Mouse (Mus musculus): ENCODE measurements around the gene Opn1sw.

The Opn1sw gene

DNA sequence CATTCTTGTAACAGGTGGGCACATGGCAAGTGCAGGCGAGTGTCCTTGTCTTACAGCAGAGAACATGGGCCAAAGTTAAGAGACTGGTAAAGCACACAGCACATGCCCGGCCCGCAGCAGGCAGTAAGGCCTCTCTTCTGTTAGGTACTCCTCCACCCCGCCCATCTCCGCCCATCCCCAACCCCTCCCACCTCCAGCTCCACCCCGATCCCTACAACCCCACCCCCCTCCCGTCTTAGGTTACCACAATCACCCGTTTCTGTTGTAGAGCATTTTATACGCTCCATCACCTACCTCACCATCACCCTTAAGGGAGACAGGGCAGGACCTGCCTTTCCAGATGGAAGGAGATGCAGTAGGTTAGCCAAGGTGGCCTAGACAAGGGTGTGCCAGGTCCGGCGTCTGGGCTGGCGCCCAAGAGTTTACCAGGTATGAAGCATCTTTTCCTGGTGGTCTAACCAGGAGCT, at the start of gene Opn1sw:
TSS of gene Opn1sw (minus strand) at position 417 of the 467 bp plus-strand sequence.
- DNase-seq = no peak

DNA sequence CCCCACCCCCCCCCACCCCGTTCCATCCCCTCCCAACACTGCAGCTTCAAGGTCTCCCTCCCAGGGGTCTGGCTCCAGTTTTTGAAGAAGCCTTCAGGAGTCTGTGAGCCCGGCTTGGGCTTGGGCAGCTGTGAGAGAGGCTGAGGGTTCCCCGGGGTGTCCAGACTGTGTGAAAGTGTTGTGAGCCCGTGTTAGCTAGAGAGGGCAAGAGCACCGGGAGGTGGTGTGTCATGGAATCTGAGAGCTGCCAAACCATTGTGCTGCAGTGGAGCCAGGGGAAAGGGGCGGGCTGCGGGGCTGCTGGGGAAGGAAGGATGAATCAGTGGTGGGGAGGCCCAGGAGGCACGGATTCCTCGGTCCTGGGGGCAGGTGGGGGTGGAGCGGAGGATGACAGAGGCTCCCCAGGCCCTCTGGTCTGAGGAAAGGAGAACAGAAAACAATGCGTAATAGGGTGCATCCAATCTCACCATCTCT, 48.2 kb upstream of the Opn1sw start:
- no peak for DNase-seq

DNA sequence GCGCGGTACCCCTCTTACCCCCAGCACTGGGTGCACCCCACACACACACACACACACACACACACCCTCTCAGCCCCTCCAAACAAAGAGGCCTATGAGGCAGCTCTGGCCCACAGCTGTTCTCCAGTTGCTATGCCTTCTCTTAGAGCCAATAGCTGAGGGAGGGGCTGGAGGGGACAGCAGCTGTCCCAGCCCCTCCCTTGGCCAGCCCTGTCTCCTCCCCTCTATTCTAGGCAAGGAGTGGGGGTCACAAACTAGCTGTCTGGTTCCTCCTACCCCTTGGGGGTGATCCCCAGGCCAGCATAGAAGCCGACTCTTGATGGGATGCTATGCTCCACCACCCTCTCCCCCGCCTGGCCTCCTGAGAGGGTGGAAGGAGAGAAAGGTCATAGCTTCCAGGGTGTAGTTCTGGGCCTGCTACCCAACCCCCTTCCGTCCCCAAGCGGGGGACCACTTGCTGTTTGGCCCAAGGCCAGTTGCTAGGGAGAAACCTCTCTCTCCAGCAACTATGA, 47.7 kb upstream of the Opn1sw start:
- DNase-seq = no peak

DNA sequence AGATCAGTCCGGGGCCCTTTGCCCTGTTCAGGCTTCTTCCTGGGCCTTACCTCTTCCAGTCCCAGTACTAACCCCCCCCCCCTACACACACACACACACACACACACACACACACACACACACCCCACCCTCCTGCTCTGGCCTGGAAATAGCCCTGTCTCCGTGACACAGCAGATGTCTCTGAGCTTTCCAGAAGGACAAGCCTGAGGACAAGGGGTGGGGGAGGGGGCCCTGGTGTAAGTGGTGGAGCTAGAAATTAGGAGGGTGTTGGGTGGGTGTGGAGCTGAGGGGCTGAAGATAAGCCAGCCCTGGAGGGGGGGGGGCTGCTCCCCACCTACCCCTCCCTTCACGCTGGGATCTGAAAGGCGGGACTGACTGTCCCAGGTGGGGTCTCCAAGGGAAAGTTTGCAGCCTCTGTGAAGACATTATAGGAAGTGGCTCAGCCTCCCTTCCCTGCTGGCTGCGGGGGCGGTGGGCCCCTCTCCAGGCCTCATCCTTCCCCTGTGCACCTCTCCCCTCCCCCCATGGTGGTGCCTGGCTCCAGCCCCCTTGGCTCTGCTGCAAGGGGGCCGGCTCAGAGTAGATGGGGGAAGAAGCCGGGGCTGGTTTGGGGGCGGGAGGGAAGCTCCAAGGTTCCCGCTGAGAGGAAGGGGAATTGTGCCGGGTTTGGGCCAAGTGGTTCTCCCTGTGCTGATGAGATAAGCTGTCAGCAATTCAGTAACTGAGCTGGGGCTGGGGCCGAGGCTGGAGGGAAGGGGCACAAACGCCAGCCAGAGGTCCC, 46.8 kb upstream of the Opn1sw start:
- no peak for DNase-seq

DNA sequence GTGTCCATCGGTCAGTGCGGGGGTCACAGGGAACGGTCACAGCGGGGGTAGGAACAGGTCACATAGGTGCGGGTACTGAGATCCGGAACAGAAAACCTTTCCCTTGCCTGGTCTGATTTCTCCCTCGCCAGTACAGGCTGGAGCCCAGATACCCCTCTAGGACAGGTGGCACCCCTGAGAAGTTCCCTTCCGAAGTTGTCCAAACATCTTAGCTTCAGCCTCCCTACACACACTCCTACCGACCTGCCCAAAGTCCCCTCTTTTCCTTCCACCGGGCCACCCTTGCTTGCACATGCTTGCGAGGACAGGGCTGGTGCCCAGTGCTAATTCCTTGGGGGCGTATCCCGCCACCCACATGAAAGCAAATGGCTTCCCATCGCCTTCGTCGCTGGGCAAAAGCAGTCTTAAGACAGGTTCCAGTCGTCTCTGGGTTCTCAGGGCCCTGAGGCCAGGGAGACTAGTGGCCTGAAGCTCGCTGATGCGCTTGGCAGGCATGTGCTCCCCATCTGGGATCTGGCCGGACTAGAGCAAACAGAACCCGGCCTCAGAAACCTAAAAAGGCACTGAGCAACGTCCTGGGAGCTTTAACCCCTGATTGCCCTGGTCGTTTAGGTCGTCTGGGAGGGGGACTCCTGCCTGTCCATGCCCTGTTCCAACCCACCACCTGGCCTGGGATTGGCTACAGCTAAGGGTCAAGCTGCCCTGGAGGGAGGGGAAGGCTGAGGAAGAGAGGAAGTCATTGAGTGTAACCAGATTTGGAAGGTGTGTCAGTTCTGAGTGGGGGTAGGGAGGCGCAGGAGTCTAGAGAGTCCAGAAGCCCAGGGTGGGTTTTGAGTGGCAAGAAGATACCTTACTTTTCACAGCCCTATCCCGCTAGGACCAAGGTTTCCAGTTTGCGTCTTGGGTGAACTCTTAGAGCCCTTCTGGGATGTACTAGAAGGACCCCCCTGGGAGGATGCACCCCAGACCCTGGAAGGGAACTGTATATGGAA, 45.8 kb upstream of the Opn1sw start:
- no peak for DNase-seq

DNA sequence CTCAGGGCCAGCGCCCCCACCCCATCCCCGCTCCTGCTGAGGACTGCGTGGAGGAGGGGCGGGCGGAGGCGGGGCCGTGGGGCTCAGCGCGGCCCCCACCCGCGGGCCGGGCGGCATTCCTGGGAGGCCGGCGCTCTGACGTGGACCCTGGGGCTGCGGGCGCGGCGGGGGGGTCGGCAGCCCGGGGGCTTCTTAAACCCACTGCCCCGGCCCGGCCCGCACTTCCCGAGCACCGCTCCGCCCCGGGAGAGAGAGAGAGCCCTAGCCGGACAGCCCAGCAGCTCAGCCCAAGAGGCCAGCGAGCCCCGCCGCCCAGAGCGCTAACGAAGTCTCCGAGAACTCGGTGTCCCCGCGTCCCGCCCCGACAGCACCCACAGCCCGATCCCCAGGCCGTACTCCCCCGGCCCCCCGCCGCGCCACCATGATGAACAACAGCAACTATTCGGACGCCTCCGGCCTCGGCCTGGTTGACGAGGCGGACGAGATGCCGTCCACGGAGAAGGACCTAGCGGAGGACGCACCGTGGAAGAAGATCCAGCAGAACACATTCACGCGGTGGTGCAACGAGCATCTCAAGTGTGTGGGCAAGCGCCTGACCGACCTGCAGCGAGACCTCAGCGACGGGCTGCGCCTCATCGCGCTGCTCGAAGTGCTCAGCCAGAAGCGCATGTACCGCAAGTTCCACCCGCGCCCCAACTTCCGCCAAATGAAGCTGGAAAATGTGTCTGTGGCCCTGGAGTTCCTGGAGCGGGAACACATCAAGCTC, 45.0 kb upstream of the Opn1sw start, which contains the start of gene Flnc:
TSS of gene Flnc (plus strand) at position 219 of the 766 bp plus-strand sequence.
- DNase-seq = no peak

DNA sequence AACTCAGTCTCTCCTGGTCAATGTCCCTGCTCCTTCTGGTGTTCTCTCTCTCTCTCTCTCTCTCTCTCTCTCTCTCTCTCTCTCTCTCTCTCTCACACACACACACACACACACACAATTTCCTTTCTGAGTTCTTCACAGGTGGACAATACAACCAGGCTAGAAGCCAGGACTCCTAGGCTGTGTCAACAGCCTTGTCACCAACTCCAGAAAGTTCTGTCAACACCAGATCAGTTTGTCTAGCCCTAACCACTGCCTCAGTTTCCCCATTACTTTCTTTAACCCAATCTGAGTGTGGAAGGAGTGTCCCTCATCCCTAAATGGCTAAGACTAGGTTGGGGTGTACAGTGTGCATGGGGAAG, 44.4 kb upstream of the Opn1sw start:
- no peak for DNase-seq

DNA sequence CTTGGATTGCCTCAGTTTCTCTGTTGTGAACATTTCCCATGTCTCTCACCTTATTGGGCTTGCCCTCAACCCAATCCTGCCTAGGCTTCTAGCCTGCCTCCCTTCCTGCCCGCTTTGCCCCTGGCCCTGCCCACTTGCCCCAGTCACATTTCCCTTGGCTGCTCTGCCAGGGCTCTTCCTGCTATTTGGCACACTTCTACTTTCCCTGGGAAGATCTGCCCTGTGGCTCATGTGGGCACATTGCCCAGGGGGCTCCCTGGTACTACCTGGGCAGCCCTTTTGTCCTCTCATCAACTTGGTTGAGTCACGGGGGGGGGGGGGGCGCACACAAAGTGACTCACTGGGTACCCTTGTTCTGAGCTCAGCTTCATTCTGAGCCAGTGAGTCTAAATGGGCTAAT, 43.9 kb upstream of the Opn1sw start:
- no peak for DNase-seq

DNA sequence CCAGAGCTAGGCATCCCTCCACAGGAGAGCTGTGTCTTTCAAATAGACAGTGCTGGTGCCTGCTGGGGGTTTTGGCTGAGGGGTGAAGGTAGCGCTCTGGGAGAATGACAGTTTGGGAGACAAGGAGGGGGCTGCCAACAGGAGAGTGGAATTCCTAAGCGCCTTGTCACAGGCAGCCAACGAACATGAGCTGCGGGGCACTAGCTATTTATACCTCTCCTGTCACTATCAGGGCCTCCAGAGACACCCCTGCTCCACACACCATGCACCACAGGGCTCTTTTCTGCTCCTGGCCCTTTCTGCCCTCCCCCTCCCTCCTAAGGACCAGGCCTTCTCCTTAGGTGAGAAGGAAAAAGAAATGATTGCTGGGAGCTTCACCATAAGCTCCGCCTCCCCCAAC, 43.2 kb upstream of the Opn1sw start:
- no peak for DNase-seq

DNA sequence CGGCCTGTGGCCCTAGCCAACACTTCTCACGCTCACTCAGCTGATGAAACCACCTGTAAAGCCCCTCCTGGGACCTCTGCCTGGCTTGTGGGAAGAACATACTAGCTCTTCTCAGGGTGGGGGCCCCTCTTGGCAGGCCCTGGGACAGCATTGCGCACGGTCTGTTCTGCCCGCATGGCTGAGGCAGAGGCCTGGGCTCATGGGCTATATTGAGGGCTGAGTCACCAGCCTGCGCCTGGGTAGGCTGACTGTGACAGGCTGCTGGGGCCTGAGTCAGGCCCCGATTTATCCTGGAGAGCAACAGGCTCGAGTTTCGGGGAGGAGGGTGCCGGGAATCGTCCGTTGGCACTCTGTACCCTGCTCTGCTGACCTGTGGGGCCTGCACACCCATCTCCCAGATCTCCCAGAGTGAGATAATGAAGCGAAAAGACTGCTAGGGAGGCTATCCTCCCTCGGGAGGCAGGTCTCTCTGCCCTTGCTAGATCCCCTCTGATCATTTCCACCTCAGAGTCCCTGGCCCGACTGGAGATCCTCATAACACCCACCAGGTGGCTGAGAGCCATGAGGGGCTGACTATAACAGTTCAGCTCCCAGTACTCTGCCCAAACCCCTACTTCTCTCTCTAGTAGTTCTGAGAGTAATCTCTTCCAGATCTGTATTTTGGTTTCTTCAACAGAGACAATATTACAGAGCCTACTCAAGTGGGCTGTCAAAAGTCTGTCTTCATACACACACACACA, 42.6 kb upstream of the Opn1sw start:
- no peak for DNase-seq

DNA sequence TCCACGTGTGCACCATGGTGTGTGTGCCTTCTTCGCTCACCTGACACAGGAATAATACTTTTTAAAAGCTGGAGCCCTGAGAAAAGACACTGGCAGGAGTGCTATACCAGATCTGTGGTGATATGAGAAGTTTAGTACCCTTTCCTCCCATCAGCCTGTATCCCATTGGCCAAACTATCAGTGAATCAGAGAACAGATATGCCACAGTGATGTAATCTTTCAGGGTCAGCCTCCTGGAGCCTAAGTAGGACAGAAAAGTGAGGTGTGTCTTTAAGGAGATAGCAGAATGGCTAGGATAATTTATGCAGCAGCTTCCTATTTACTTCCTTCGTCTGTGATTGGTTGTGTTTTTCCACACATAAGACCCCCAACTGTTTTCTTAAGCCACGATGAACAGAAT, 39.9 kb upstream of the Opn1sw start:
- DNase-seq = no peak

DNA sequence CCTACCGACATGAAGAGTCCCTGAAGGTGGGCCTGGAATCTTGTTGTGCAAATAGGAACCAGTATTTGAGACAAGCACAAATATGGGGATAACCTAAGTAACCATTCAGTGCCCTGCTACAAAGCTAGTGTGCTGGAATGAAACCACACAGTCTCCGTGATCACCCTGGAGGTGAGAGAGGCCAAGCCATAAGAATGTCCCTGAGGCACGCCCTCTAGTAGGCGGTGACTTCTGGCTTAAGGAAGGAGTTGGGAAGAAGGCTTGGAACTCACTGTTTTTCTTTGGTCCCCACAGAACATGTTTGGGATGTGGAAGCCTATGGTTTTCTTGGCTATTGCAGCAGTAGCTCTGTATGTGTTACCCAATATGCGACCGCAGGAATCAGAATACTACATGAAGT, 38.1 kb upstream of the Opn1sw start:
- no peak for DNase-seq

DNA sequence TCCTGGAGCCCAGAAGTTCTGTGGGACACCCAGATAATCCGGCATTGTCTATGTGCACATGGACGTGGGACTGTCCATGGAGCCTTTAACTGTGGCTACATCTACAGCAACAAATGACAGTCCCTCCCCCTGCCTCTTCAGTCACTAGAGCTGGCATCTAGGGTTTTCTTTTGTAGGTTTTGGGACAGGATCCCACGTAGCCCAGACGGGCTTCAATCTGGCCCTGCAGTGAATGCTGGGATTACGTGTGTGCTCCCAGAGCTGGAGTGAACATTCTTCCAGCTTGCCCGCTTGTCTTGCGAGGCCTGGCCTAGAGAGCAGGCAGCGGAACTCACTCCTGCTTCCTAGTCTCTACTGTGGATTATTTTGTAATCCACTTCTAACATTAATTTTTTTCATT, 36.9 kb upstream of the Opn1sw start:
- no peak for DNase-seq

DNA sequence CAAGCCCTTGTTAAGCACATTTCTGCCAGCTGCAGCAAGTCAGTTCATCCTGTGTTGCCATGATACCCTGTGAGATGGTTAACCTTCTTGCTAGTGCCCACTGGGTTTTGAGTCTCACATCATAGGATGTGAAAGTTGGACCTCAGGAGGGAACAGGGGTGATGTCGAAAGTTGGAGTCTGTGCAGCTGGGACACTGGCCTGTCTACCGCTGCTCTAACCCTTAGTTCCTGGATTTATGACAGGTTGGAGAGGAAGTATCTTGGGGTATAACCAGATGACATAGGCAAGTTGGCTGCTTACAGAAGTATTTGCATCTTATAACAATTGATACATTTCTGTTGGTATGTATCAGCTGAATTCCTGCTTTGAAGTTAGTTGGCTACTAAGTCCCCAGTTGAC, 32.3 kb upstream of the Opn1sw start:
- no peak for DNase-seq

DNA sequence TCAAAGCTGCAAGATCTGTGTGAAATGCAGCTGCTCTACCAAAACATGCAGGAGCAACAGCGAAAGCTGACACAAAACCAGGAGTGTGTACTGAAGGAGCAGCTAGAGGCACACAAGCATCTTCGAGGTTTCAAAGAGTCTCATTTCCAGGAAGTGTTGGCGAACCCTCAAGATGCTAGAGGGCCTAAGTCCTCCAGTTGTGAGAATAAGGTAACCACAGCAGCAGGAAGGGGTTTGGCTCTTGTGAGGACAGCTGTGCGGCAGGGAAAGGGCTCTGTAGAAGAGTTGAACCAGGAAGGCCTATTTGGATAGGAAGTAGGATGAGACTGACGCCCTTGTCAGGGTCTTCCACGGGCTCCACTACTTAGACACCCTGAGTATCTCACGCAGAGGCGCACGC, 27.2 kb upstream of the Opn1sw start:
- DNase-seq = no peak

DNA sequence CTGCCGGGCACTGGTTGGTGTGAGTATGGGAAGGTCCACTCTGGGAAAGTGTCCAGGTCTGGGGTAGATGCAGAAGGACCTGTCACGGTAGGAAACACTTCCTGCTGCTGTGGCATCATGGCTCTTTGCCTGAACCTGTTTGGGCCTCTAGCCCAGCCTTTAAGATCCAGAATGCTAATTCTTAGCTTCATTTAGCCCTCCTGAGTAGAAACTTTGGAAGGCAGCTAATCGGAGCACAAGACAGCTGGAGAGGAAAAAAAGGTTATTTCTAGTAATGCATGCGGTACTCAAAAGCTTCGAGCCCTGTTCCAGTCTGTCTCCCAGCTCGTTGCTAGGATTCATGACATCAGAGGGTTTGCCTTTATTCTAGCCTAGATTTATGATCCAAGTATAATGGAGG, 18.1 kb upstream of the Opn1sw start:
- DNase-seq = peak; percentile 32

DNA sequence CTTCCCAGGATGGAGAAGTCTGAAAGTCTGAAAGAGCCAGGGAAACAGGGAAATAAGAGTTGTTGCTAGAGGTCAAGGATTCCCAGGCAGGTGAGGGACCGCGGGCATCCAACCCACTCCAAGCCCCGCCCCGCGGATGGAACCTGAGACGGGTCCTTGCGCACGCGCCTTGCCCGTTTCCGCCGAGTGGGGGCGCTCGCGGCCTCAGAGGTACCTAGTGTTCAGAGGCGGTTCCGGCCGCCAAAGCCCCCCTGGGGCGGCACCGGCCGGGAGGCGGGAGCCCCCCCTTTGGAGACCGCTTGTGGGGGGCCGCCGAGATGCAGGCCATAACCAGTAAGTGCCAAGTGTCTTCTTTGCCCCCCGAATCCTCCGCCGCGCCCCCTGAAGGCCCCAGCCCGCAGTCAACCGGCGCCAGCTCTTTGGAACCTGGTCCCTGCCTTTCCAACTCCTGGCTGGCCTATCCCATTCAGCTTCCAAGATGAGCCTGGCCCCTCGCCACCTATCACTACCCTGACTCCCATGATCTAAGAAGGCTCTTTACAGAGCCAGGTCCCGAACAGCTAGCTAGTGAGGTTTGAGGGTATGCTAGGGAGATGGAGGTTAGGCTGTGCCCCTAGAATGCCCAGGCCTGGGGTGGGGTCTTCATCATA, 14.6 kb upstream of the Opn1sw start:
- peak; percentile 44 for DNase-seq

DNA sequence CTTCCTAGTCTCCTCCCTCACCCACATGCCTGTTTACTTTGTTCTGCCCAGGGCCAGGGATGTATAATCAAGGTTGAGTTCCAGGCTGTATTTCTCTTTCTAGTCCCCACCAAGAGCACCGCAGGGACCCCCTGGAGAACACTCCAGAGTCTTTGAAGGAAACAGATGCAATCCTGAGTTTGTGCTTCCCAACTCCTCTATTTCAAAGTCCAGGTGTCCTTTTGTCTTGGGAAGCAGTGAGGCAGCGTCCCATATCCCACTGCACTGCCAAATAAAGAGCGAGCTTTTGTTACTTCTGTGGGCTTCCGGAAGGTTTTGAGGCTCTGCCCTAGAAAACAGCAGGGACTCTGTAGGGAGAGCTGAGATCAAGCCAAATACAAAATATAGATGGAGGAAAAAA, 11.6 kb upstream of the Opn1sw start:
- DNase-seq = no peak

DNA sequence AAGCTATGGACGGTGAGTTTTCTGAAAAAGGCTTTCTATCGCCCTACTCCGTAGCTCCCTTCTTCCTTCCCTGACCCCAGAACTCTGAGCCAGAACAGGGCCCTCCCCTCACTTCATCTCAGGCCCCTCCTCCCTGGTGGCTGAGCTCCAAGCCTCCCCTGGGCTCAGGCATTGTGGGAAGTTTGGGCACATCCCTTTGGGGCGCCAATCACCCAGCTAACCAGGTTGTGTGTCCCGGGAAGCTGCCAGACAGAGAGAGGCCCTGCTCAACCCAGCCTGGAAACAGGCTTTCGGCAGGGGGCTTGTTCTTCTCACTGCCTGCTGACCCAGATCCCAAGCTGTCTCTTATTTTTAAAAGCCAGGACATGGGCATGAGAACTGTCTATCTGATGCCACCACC, 9.3 kb upstream of the Opn1sw start:
- DNase-seq = peak; percentile 83

DNA sequence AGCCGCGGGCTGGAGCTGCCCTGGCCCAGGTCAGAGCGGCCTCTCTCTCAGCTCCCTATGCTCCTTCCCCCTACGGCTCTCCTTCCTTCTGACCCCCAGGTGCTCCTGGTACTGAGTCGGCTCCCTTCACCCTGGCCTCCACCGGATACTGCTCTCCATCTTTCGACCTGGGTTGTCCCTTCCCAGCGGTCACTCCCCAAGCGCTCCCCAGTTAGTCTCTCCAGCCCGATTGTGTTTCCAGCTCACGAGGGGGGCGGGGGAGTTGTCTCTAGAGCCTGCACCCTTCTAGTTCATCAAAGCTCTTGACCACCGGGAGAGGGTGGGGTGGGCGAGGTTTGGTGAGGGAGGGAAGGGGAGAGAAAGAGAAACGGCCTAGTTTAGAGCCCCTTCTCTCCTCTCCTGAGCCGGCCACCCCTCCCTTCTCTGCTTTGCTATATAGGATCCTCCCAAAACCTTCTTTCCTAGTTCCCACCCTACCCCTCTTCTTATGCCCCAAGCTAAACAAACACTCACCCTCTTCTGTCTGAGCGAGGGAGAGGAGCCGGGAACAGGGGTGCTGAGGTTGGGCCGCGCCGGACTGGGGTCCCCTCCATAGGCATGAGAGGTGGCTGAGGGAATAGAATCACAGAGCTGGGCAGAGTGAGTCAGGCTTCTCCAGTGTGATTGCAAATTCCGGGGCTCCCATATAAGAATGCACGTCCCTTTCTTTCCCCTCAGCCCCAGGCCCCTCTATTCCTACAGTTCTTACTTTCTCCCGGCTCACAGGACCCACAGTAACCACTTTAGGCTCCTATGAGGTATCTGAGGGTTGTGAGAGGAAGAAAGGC, 8.7 kb upstream of the Opn1sw start:
- no peak for DNase-seq

Data from cerebellum, adult 11-12 months (tissue).